Mouse (Mus musculus) forebrain, embryonic 13.5 days (tissue): ENCODE data around the gene Kndc1. TPM values are rescaled to one million over a fixed set of nuclear protein-coding genes. Genes with fewer than 3 reads are reported as not detected.

ENCODE experiments used
- ATAC-seq: fragments of 200-750 bp; cut with Nextera tagmentation; 2 replicates; pipeline ENCODE4 v1.8.0; 2017
- H3K27ac ChIP-seq: fragments of 300-500 bp; sonication (generic); 2 replicates; pipeline ENCODE4 v1.5.1; 2015; ENCODE audit warnings: inconsistent platforms, mild to moderate bottlenecking, moderate library complexity
- H3K27me3 ChIP-seq: fragments of 300-500 bp; sonication (generic); 2 replicates; pipeline ENCODE4 v1.6.1; 2015; ENCODE audit warnings: mild to moderate bottlenecking, inconsistent platforms
- H3K36me3 ChIP-seq: fragments of 300-500 bp; sonication (generic); 2 replicates; pipeline ENCODE4 v1.6.1; 2015; ENCODE audit warnings: mild to moderate bottlenecking, inconsistent platforms; ENCODE audit not compliant: poor library complexity, severe bottlenecking
- H3K4me1 ChIP-seq: fragments of 300-500 bp; sonication (generic); 2 replicates; pipeline ENCODE4 v1.6.1; 2015; ENCODE audit warnings: inconsistent platforms
- H3K4me2 ChIP-seq: fragments of 300-500 bp; sonication (generic); 2 replicates; pipeline ENCODE4 v1.6.1; 2015; ENCODE audit warnings: inconsistent platforms, mild to moderate bottlenecking, moderate library complexity
- H3K4me3 ChIP-seq: fragments of 300-500 bp; sonication (generic); 2 replicates; pipeline ENCODE4 v1.5.1; 2015; ENCODE audit warnings: mild to moderate bottlenecking, inconsistent platforms
- H3K9ac ChIP-seq: fragments of 300-500 bp; sonication (generic); 2 replicates; pipeline ENCODE4 v1.6.1; 2015; ENCODE audit warnings: mild to moderate bottlenecking, inconsistent platforms
- H3K9me3 ChIP-seq: fragments of 300-500 bp; sonication (generic); replicated peaks from 2 replicates; pipeline ENCODE4 v1.6.1; 2016; ENCODE audit warnings: inconsistent platforms
- WGBS: fragments of 180-500 bp; shearing (Covaris S2); methylation state at CpG from one replicate; pipeline ENCODE4 v1.1.7; 2015; 5-methylcytosine and 5-hydroxymethylcytosine counted together
- polyA plus RNA-seq: library from polyadenylated mRNA; unstranded; fragments of >200 nt; fragmentation: Nextera tagmentation; extraction: Ambion mirVana; gene quantifications from 2 replicates; pipeline ENCODE4 v1.2.1, GENCODE M21; 2015

The Kndc1 gene
- 2.1 and 3.1 TPM in 2 replicates for polyA plus RNA-seq

- H3K27me3 ChIP-seq: peaks cover 42% of the 10 kb centered on the region
- peak within 1 kb of the TSS; percentile 93 for H3K4me2 ChIP-seq
- peak within 1 kb of the TSS; percentile 54 for H3K4me3 ChIP-seq
- peak; percentile 80 for ATAC-seq
- H3K36me3 ChIP-seq: no peaks in the 10 kb centered on the region
- no peaks in the 10 kb centered on the region for H3K9me3 ChIP-seq
- H3K4me1 ChIP-seq: peaks cover 13% of the 10 kb centered on the region; the same call in 1 of the 2 replicates
- peak within 1 kb of the TSS; percentile 65 for H3K9ac ChIP-seq
- no peak within 1 kb of the TSS for H3K27ac ChIP-seq
- WGBS: 2% methylated on average over 48 of the region's 50 CpGs
These were observed at the start of gene Kndc1 for GRCm38 (mm10) chr7:139894655-139895557. TSS of gene Kndc1 (plus strand) at chr7:139894696.

GRCm38 (mm10) chr7:139845101-139845500 is 49.4 kb upstream of the Kndc1 start:
- no peaks in the 10 kb centered on the region for H3K27me3 ChIP-seq
- WGBS: 82% methylated on average over 2 of the region's 2 CpGs
- no peak for ATAC-seq
- H3K9me3 ChIP-seq: no peaks in the 10 kb centered on the region
- H3K36me3 ChIP-seq: no peaks in the 10 kb centered on the region; the same call in 1 of the 2 replicates
- H3K4me3 ChIP-seq: no peak overlapping the region
- no peak overlapping the region for H3K9ac ChIP-seq
- no peak overlapping the region for H3K4me2 ChIP-seq
- H3K27ac ChIP-seq: no peak overlapping the region
- peaks cover 10% of the 10 kb centered on the region for H3K4me1 ChIP-seq

- Histone ChIP-seq H3K9ac (peak overlapping the region; percentile 26; the same call in 1 of the 2 replicates), H3K9me3 (no peaks in the 10 kb centered on the region), H3K27me3 (no peaks in the 10 kb centered on the region), H3K36me3 (no peaks in the 10 kb centered on the region), H3K4me2 (0 out of 2 replicates have a peak overlapping the region, but pooled peaks have one; percentile 1), H3K4me1 (peaks cover 25% of the 10 kb centered on the region), H3K4me3 (no peak overlapping the region), H3K27ac (peak overlapping the region; percentile 57)
- WGBS: 8% methylated on average over 6 of the region's 6 CpGs
- peak; percentile 80 for ATAC-seq
These were observed 44.3 kb upstream of the Kndc1 start for GRCm38 (mm10) chr7:139850152-139850551.

- peak; percentile 29 for ATAC-seq
- peak overlapping the region; percentile 57 for H3K27ac ChIP-seq
These were observed 43.8 kb upstream of the Kndc1 start for GRCm38 (mm10) chr7:139850677-139851076.

GRCm38 (mm10) chr7:139851098-139851497 is 43.4 kb upstream of the Kndc1 start:
- 42% methylated on average over 6 of the region's 6 CpGs for WGBS

More at GRCm38 (mm10) chr7:139850677-139851076, 43.8 kb upstream of the Kndc1 start:
- Histone ChIP-seq H3K4me1 (peaks cover 25% of the 10 kb centered on the region), H3K9me3 (no peaks in the 10 kb centered on the region), H3K36me3 (no peaks in the 10 kb centered on the region), H3K4me2 (no peak overlapping the region), H3K9ac (no peak overlapping the region; the same call in 1 of the 2 replicates), H3K4me3 (no peak overlapping the region), H3K27me3 (no peaks in the 10 kb centered on the region)
- 75% methylated on average over 5 of the region's 5 CpGs for WGBS

GRCm38 (mm10) chr7:139855261-139855660 is 39.2 kb upstream of the Kndc1 start:
- Histone ChIP-seq H3K27me3 (no peaks in the 10 kb centered on the region), H3K4me2 (no peak overlapping the region), H3K27ac (no peak overlapping the region), H3K4me1 (peaks cover 13% of the 10 kb centered on the region), H3K9ac (no peak overlapping the region), H3K36me3 (no peaks in the 10 kb centered on the region), H3K4me3 (no peak overlapping the region), H3K9me3 (no peaks in the 10 kb centered on the region)
- WGBS: 78% methylated on average over 11 of the region's 11 CpGs
- ATAC-seq: no peak

More at GRCm38 (mm10) chr7:139851098-139851497, 43.4 kb upstream of the Kndc1 start:
- Histone ChIP-seq H3K36me3 (no peaks in the 10 kb centered on the region), H3K9me3 (no peaks in the 10 kb centered on the region), H3K27ac (peak overlapping the region; percentile 73), H3K4me2 (no peak overlapping the region), H3K4me3 (no peak overlapping the region), H3K9ac (no peak overlapping the region), H3K27me3 (no peaks in the 10 kb centered on the region), H3K4me1 (peaks cover 25% of the 10 kb centered on the region)
- ATAC-seq: peak; percentile 69

- Histone ChIP-seq H3K4me3 (no peak overlapping the region), H3K9me3 (no peaks in the 10 kb centered on the region), H3K9ac (no peak overlapping the region), H3K27me3 (no peaks in the 10 kb centered on the region), H3K4me1 (no peaks in the 10 kb centered on the region), H3K36me3 (no peaks in the 10 kb centered on the region), H3K27ac (no peak overlapping the region), H3K4me2 (no peak overlapping the region)
- ATAC-seq: peak; percentile 41; the same call in 1 of the 2 replicates
- 26% methylated on average over 3 of the region's 3 CpGs for WGBS
These were observed 33.1 kb upstream of the Kndc1 start for GRCm38 (mm10) chr7:139861411-139861810.

GRCm38 (mm10) chr7:139863076-139863475 is 31.4 kb upstream of the Kndc1 start:
- no peak overlapping the region for H3K27ac ChIP-seq
- H3K27me3 ChIP-seq: no peaks in the 10 kb centered on the region
- H3K9ac ChIP-seq: no peak overlapping the region
- H3K4me3 ChIP-seq: no peak overlapping the region
- no peak overlapping the region for H3K4me2 ChIP-seq
- WGBS: 86% methylated on average over 2 of the region's 2 CpGs
- ATAC-seq: no peak
- H3K36me3 ChIP-seq: no peaks in the 10 kb centered on the region
- H3K9me3 ChIP-seq: no peaks in the 10 kb centered on the region
- no peaks in the 10 kb centered on the region for H3K4me1 ChIP-seq

- WGBS: 61% methylated on average over 2 of the region's 2 CpGs
- Histone ChIP-seq H3K4me1 (no peaks in the 10 kb centered on the region), H3K9ac (no peak overlapping the region), H3K27me3 (no peaks in the 10 kb centered on the region), H3K36me3 (no peaks in the 10 kb centered on the region), H3K4me3 (no peak overlapping the region), H3K9me3 (no peaks in the 10 kb centered on the region), H3K4me2 (no peak overlapping the region), H3K27ac (no peak overlapping the region)
- no peak for ATAC-seq
These were observed 30.2 kb upstream of the Kndc1 start for GRCm38 (mm10) chr7:139864253-139864652.

- Histone ChIP-seq H3K4me2 (no peak overlapping the region), H3K36me3 (no peaks in the 10 kb centered on the region), H3K27me3 (no peaks in the 10 kb centered on the region), H3K27ac (no peak overlapping the region), H3K4me3 (no peak overlapping the region), H3K9ac (no peak overlapping the region), H3K9me3 (no peaks in the 10 kb centered on the region), H3K4me1 (no peaks in the 10 kb centered on the region)
- 88% methylated on average over 1 of the region's 1 CpGs for WGBS
- ATAC-seq: no peak
These were observed 29.6 kb upstream of the Kndc1 start for GRCm38 (mm10) chr7:139864871-139865270.

GRCm38 (mm10) chr7:139871014-139871413 is 23.5 kb upstream of the Kndc1 start:
- H3K4me3 ChIP-seq: no peak overlapping the region
- H3K9me3 ChIP-seq: no peaks in the 10 kb centered on the region
- no peak overlapping the region for H3K27ac ChIP-seq
- ATAC-seq: peak; percentile 51; the same call in 1 of the 2 replicates
- no peaks in the 10 kb centered on the region for H3K4me1 ChIP-seq
- H3K9ac ChIP-seq: no peak overlapping the region
- no peaks in the 10 kb centered on the region for H3K36me3 ChIP-seq
- H3K27me3 ChIP-seq: no peaks in the 10 kb centered on the region
- WGBS: 81% methylated on average over 5 of the region's 5 CpGs
- H3K4me2 ChIP-seq: no peak overlapping the region

GRCm38 (mm10) chr7:139877167-139877792 is 17.2 kb upstream of the Kndc1 start:
- Histone ChIP-seq H3K36me3 (no peaks in the 10 kb centered on the region), H3K4me2 (no peak overlapping the region), H3K4me3 (no peak overlapping the region), H3K4me1 (no peaks in the 10 kb centered on the region), H3K27ac (no peak overlapping the region), H3K27me3 (no peaks in the 10 kb centered on the region), H3K9me3 (no peaks in the 10 kb centered on the region), H3K9ac (no peak overlapping the region)
- 70% methylated on average over 10 of the region's 10 CpGs for WGBS
- peak; percentile 78 for ATAC-seq
